In genomic region chr5:122138856-122139255, GRCm38 (mm10) we compare ENCODE assay signal across 25 mouse cellular contexts. TPM values are rescaled to one million over a fixed set of nuclear protein-coding genes. Genes with fewer than 3 reads are reported as not detected.
"Had no signal": no experiment of that assay in that cellular context is flagged by ENCODE, and none has a peak within 500 bp of the region (broad histone marks: within the 10 kb centered on the region; RNA-seq: fewer than 3 reads in every experiment).

No protein-coding gene starts in this region.

- H3K4me3 ChIP-seq: limb, embryonic 10.5 days; limb, embryonic 13.5 days; liver, embryonic 12.5 days; liver, embryonic 15.5 days; lung, embryonic 15.5 days; megakaryocyte, embryonic 14.5 days; midbrain, embryonic 10.5 days; midbrain, embryonic 13.5 days; myocyte; neural tube, embryonic 13.5 days had no signal

- H3K27ac ChIP-seq: limb, embryonic 10.5 days; limb, embryonic 13.5 days; liver, embryonic 12.5 days; liver, embryonic 15.5 days; lung, embryonic 15.5 days; midbrain, embryonic 10.5 days; midbrain, embryonic 13.5 days; neural tube, embryonic 13.5 days had no signal

- DNase-seq: kidney, adult 18-20 months; kidney, adult 9 months; kidney, postnatal 14 days; kidney, postnatal 4 days; liver; lung, adult 18-20 months; lung, postnatal 10 days; lung, postnatal 36 days; thymus, postnatal 14 days; thymus, postnatal 4 days had no signal

RNA-seq across cellular contexts. Expression of gene Ccdc63, which starts 1.8 kb away (rescaled TPM):
- polyA plus RNA-seq: kidney, embryonic 16.5 days; limb, embryonic 10.5 days; limb, embryonic 13.5 days; liver, embryonic 12.5 days; lung, embryonic 15.5 days; midbrain, embryonic 10.5 days; midbrain, embryonic 13.5 days; myocyte; stomach, embryonic 16.5 days had no signal

RNA-seq across cellular contexts. Expression of gene Myl2, which starts 38.1 kb away (rescaled TPM):
- total RNA-seq: left cerebral cortex, postnatal 25 days; monocyte, adult 5-6 weeks had no signal
- polyA plus RNA-seq: small intestine, adult 2 months had no signal
